Mouse (Mus musculus) embryonic facial prominence, embryonic 11.5 days (tissue): Measurements from ENCODE around the gene Nipal4. TPM values are rescaled to one million over a fixed set of nuclear protein-coding genes. Genes with fewer than 3 reads are reported as not detected.

Source experiments
- ATAC-seq: fragments of 200-750 bp; cut with Nextera tagmentation; replicated peaks from 2 replicates; pipeline ENCODE4 v1.8.0; 2017; ENCODE audit warnings: low read depth; ENCODE audit not compliant: insufficient number of reproducible peaks, low FRiP score, low TSS enrichment
- DNase-seq: peaks from one replicate; pipeline ENCODE4 v3.0.0-alpha.2; 2015; ENCODE audit warnings: low spot score
- H3K27ac ChIP-seq: fragments of 300-500 bp; sonication (generic); replicated peaks from 2 replicates; pipeline ENCODE4 v1.5.1; 2014; ENCODE audit warnings: mild to moderate bottlenecking, low read depth, low read length, control low read depth
- H3K27me3 ChIP-seq: fragments of 300-500 bp; sonication (generic); 2 replicates; pipeline ENCODE4 v1.6.1; 2014; ENCODE audit warnings: mild to moderate bottlenecking, low read length, moderate library complexity, mixed read lengths; ENCODE audit not compliant: control insufficient read depth, insufficient read depth
- H3K36me3 ChIP-seq: fragments of 300-500 bp; sonication (generic); replicated peaks from 2 replicates; pipeline ENCODE4 v1.6.1; 2014; ENCODE audit warnings: low read depth, mild to moderate bottlenecking, low read length, moderate library complexity, mixed read lengths; ENCODE audit not compliant: control insufficient read depth, insufficient read depth
- H3K4me1 ChIP-seq: fragments of 300-500 bp; sonication (generic); 2 replicates; pipeline ENCODE4 v1.6.1; 2014; ENCODE audit warnings: low read length, mixed read lengths; ENCODE audit not compliant: control insufficient read depth, insufficient read depth
- H3K4me2 ChIP-seq: fragments of 300-500 bp; sonication (generic); 2 replicates; pipeline ENCODE4 v1.6.1; 2014; ENCODE audit warnings: low read depth, mild to moderate bottlenecking, control low read depth, low read length, moderate library complexity
- H3K4me3 ChIP-seq: fragments of 300-500 bp; sonication (generic); 2 replicates; pipeline ENCODE4 v1.5.1; 2014; ENCODE audit warnings: low read depth, low read length, control low read depth
- H3K9ac ChIP-seq: fragments of 300-500 bp; sonication (generic); replicated peaks from 2 replicates; pipeline ENCODE4 v1.6.1; 2014; ENCODE audit warnings: mild to moderate bottlenecking, control low read depth, low read length
- H3K9me3 ChIP-seq: fragments of 300-500 bp; sonication (generic); replicated peaks from 2 replicates; pipeline ENCODE4 v1.6.1; 2016; ENCODE audit warnings: mild to moderate bottlenecking, low read length, inconsistent platforms, mixed read lengths; ENCODE audit not compliant: control insufficient read depth
- WGBS: fragments of 180-500 bp; shearing (Covaris S2); extraction: QIAGEN DNeasy Blood & Tissue Kit; methylation state at CpG from one replicate; pipeline ENCODE4 v1.1.7; 2014; 5-methylcytosine and 5-hydroxymethylcytosine counted together
- polyA plus RNA-seq: library from polyadenylated mRNA; unstranded; fragments of >200 nt; fragmentation: Nextera tagmentation; extraction: Ambion mirVana; gene quantifications from 2 replicates; pipeline ENCODE4 v1.2.1, GENCODE M21; 2014

Nipal4 gene
- polyA plus RNA-seq, 1 experiment from 2014 or later = 0.36 TPM

GRCm38 (mm10) chr11:46204841-46205240, 38.5 kb upstream of the Nipal4 start:
- no peak overlapping the region for H3K9ac ChIP-seq
- no peak overlapping the region for H3K4me2 ChIP-seq
- H3K4me1 ChIP-seq = no peaks in the 10 kb centered on the region; the same call in 1 of the 2 replicates
- no peak overlapping the region for H3K4me3 ChIP-seq
- no peaks in the 10 kb centered on the region for H3K9me3 ChIP-seq
- no peaks in the 10 kb centered on the region for H3K36me3 ChIP-seq
- no peaks in the 10 kb centered on the region for H3K27me3 ChIP-seq
- 89% methylated on average over 9 of the region's 9 CpGs for WGBS
- ATAC-seq = no peak
- DNase-seq = no peak
- no peak overlapping the region for H3K27ac ChIP-seq

- no peak overlapping the region for H3K4me3 ChIP-seq
- H3K36me3 ChIP-seq = no peaks in the 10 kb centered on the region
- ATAC-seq (no peak), DNase-seq (no peak)
- H3K9ac ChIP-seq = no peak overlapping the region
- no peaks in the 10 kb centered on the region; the same call in 1 of the 2 replicates for H3K4me1 ChIP-seq
- WGBS = 62% methylated on average over 10 of the region's 10 CpGs
- no peak overlapping the region for H3K4me2 ChIP-seq
- H3K27me3 ChIP-seq = no peaks in the 10 kb centered on the region
- H3K27ac ChIP-seq = no peak overlapping the region
- H3K9me3 ChIP-seq = no peaks in the 10 kb centered on the region
These were observed 36.2 kb upstream of the Nipal4 start for GRCm38 (mm10) chr11:46202547-46202887.

- Histone ChIP-seq H3K4me1 (no peaks in the 10 kb centered on the region; the same call in 1 of the 2 replicates), H3K36me3 (no peaks in the 10 kb centered on the region), H3K9me3 (no peaks in the 10 kb centered on the region), H3K27ac (no peak overlapping the region), H3K27me3 (no peaks in the 10 kb centered on the region), H3K4me2 (no peak overlapping the region), H3K4me3 (no peak overlapping the region), H3K9ac (no peak overlapping the region)
- peak; percentile 59 for DNase-seq
- 50% methylated on average over 20 of the region's 20 CpGs for WGBS
- ATAC-seq = no peak
These were observed 35.6 kb upstream of the Nipal4 start for GRCm38 (mm10) chr11:46201636-46202546.

- Histone ChIP-seq H3K4me2 (no peak overlapping the region), H3K9ac (no peak overlapping the region), H3K9me3 (no peaks in the 10 kb centered on the region), H3K4me1 (no peaks in the 10 kb centered on the region; the same call in 1 of the 2 replicates), H3K36me3 (no peaks in the 10 kb centered on the region), H3K27me3 (no peaks in the 10 kb centered on the region), H3K4me3 (no peak overlapping the region), H3K27ac (no peak overlapping the region)
- WGBS = 88% methylated on average over 11 of the region's 11 CpGs
- ATAC-seq = no peak
- no peak for DNase-seq
These were observed 34.4 kb upstream of the Nipal4 start for GRCm38 (mm10) chr11:46200664-46201063.

GRCm38 (mm10) chr11:46194175-46194574, 27.9 kb upstream of the Nipal4 start:
- H3K9ac ChIP-seq = no peak overlapping the region
- no peak for ATAC-seq
- no peaks in the 10 kb centered on the region for H3K9me3 ChIP-seq
- no peaks in the 10 kb centered on the region for H3K27me3 ChIP-seq
- no peak for DNase-seq
- H3K36me3 ChIP-seq = no peaks in the 10 kb centered on the region
- H3K27ac ChIP-seq = no peak overlapping the region
- H3K4me1 ChIP-seq = no peaks in the 10 kb centered on the region
- H3K4me3 ChIP-seq = no peak overlapping the region
- 35% methylated on average over 4 of the region's 4 CpGs for WGBS
- H3K4me2 ChIP-seq = no peak overlapping the region

- Histone ChIP-seq H3K4me2 (no peak overlapping the region), H3K27ac (no peak overlapping the region), H3K9ac (no peak overlapping the region), H3K9me3 (no peaks in the 10 kb centered on the region), H3K27me3 (no peaks in the 10 kb centered on the region), H3K4me3 (no peak overlapping the region), H3K36me3 (no peaks in the 10 kb centered on the region), H3K4me1 (no peaks in the 10 kb centered on the region; the same call in 1 of the 2 replicates)
- no peak for ATAC-seq
- peak; percentile 59 for DNase-seq
- 58% methylated on average over 2 of the region's 2 CpGs for WGBS
These were observed 22.0 kb upstream of the Nipal4 start for GRCm38 (mm10) chr11:46188283-46188682.

GRCm38 (mm10) chr11:46185486-46185885, 19.2 kb upstream of the Nipal4 start:
- Histone ChIP-seq H3K9ac (no peak overlapping the region; the same call in 1 of the 2 replicates), H3K27ac (no peak overlapping the region), H3K27me3 (no peaks in the 10 kb centered on the region), H3K4me3 (no peak overlapping the region), H3K4me1 (no peaks in the 10 kb centered on the region; the same call in 1 of the 2 replicates), H3K9me3 (no peaks in the 10 kb centered on the region), H3K36me3 (no peaks in the 10 kb centered on the region), H3K4me2 (no peak overlapping the region)
- peak; percentile 71 for DNase-seq
- 20% methylated on average over 4 of the region's 4 CpGs for WGBS
- 0 out of 2 replicates have a peak, but pooled peaks have one; percentile 39 for ATAC-seq

- Histone ChIP-seq H3K9ac (no peak overlapping the region), H3K4me3 (no peak overlapping the region), H3K4me2 (no peak overlapping the region), H3K36me3 (no peaks in the 10 kb centered on the region), H3K27ac (no peak overlapping the region), H3K9me3 (no peaks in the 10 kb centered on the region), H3K4me1 (no peaks in the 10 kb centered on the region; the same call in 1 of the 2 replicates), H3K27me3 (no peaks in the 10 kb centered on the region)
- WGBS = 77% methylated on average over 3 of the region's 3 CpGs
- no peak for ATAC-seq
- no peak for DNase-seq
These were observed 18.6 kb upstream of the Nipal4 start for GRCm38 (mm10) chr11:46184946-46185345.
